Mouse (Mus musculus): Measurements from ENCODE around the gene Sh3bgrl2.

GRCm38 (mm10) chr9:83533044-83533769, 14.9 kb upstream of the Sh3bgrl2 start:
- no peak for TF ChIP-seq CTCF (IDR thresholded peaks at IDR 0.05)
- no peak for TF ChIP-seq EP300 (IDR thresholded peaks at IDR 0.05)
